Mouse (Mus musculus): Measurements from ENCODE around the gene Olfr1339. TPM values are rescaled to one million over a fixed set of nuclear protein-coding genes. Genes with fewer than 3 reads are reported as not detected.
A peak's percentile ranks its signal among the peaks of the same experiment; 100 is the strongest.

Olfr1339 gene
- polyA plus RNA-seq, 1 experiment from 2014 or later: not detected

- Histone ChIP-seq H3K36me3 (no peaks in the 10 kb centered on the region), H3K9ac (no peak overlapping the region), H3K4me1 (0 out of 2 replicates have a peak, but pooled peaks cover 4% of the 10 kb centered on the region), H3K27ac (replicated peaks) (no peak overlapping the region), H3K27me3 (replicated peaks) (peaks cover 48% of the 10 kb centered on the region), H3K4me2 (peak overlapping the region; percentile 27), H3K9me3 (peaks cover 12% of the 10 kb centered on the region), H3K4me3 (no peak overlapping the region)
- no peak for ATAC-seq (ENCODE audit: extremely low read depth, insufficient number of reproducible peaks, low FRiP score, low TSS enrichment)
- WGBS: 8% methylated on average over 16 of the region's 16 CpGs
Observed at GRCm38 (mm10) chr4:118741881-118742280, 9.9 kb downstream of the Olfr1339 start.

GRCm38 (mm10) chr4:118758637-118759036, 26.7 kb downstream of the Olfr1339 start, which contains the start of gene Olfr1338:
Gene Olfr1338, minus strand, starts transcription at chr4:118758737.
- 65% methylated on average over 1 of the region's 1 CpGs for WGBS
- no peaks in the 10 kb centered on the region for H3K4me1 ChIP-seq

GRCm38 (mm10) chr4:118782486-118782885, 50.5 kb downstream of the Olfr1339 start, which contains the start of gene Olfr1337:
Gene Olfr1337, minus strand, starts transcription at chr4:118782586.
- 66% methylated on average over 2 of the region's 2 CpGs for WGBS
- ATAC-seq (ENCODE audit: extremely low read depth, insufficient number of reproducible peaks, low FRiP score, low TSS enrichment): no peak
- H3K4me2 ChIP-seq: no peak within 1 kb of the TSS

More at GRCm38 (mm10) chr4:118758637-118759036, 26.7 kb downstream of the Olfr1339 start, which contains the start of gene Olfr1338:
- Histone ChIP-seq H3K9ac (no peak within 1 kb of the TSS), H3K36me3 (no peaks in the 10 kb centered on the region), H3K27me3 (replicated peaks) (no peaks in the 10 kb centered on the region), H3K27ac (replicated peaks) (no peak within 1 kb of the TSS), H3K4me3 (no peak within 1 kb of the TSS), H3K9me3 (no peaks in the 10 kb centered on the region), H3K4me2 (no peak within 1 kb of the TSS)
- ATAC-seq (ENCODE audit: extremely low read depth, insufficient number of reproducible peaks, low FRiP score, low TSS enrichment): no peak

More at GRCm38 (mm10) chr4:118782486-118782885, 50.5 kb downstream of the Olfr1339 start, which contains the start of gene Olfr1337:
- Histone ChIP-seq H3K36me3 (no peaks in the 10 kb centered on the region), H3K9me3 (no peaks in the 10 kb centered on the region), H3K27me3 (replicated peaks) (no peaks in the 10 kb centered on the region), H3K9ac (no peak within 1 kb of the TSS), H3K27ac (replicated peaks) (no peak within 1 kb of the TSS), H3K4me1 (0 out of 2 replicates have a peak, but pooled peaks cover 4% of the 10 kb centered on the region), H3K4me3 (no peak within 1 kb of the TSS)

Other genes starting within 250 kb of the Olfr1339 start
- 57.7 and 61.1 TPM in 2 replicates for gene Tie1, start 242.1 kb upstream of the Olfr1339 start, polyA plus RNA-seq (2015; fragmentation: Nextera tagmentation; extraction: Ambion mirVana)
- 0.36 and 0.75 TPM in 2 replicates for gene 2610528J11Rik, start 205.2 kb upstream of the Olfr1339 start, polyA plus RNA-seq (2015; fragmentation: Nextera tagmentation; extraction: Ambion mirVana)
- 0.24 and 0.43 TPM in 2 replicates for gene Tmem125, start 188.1 kb upstream of the Olfr1339 start, polyA plus RNA-seq (2015; fragmentation: Nextera tagmentation; extraction: Ambion mirVana)
- 0.31 and 0.53 TPM in 2 replicates for gene Cfap57, start 111.4 kb upstream of the Olfr1339 start, polyA plus RNA-seq (2015; fragmentation: Nextera tagmentation; extraction: Ambion mirVana)
- gene Ebna1bp2, start 111.4 kb upstream of the Olfr1339 start, polyA plus RNA-seq (2015; fragmentation: Nextera tagmentation; extraction: Ambion mirVana): 76.0 and 78.9 TPM in 2 replicates
- not detected in 2 replicates for gene Olfr62, start 73.2 kb upstream of the Olfr1339 start, polyA plus RNA-seq (2015; fragmentation: Nextera tagmentation; extraction: Ambion mirVana)
- gene Olfr1342, start 39.4 kb upstream of the Olfr1339 start, polyA plus RNA-seq (2015; fragmentation: Nextera tagmentation; extraction: Ambion mirVana): 0.19 TPM in 1 of 2 replicates, not detected in the other
- gene Olfr1341, start 28.7 kb upstream of the Olfr1339 start, polyA plus RNA-seq (2015; fragmentation: Nextera tagmentation; extraction: Ambion mirVana): not detected in 2 replicates
- not detected in 2 replicates for gene Olfr1340, start 12.0 kb upstream of the Olfr1339 start, polyA plus RNA-seq (2015; fragmentation: Nextera tagmentation; extraction: Ambion mirVana)
- gene Olfr1338, start 26.6 kb downstream of the Olfr1339 start, polyA plus RNA-seq (2015; fragmentation: Nextera tagmentation; extraction: Ambion mirVana): not detected in 2 replicates
- not detected in 2 replicates for gene Olfr1337, start 50.4 kb downstream of the Olfr1339 start, polyA plus RNA-seq (2015; fragmentation: Nextera tagmentation; extraction: Ambion mirVana)
- gene Olfr1335, start 77.8 kb downstream of the Olfr1339 start, polyA plus RNA-seq (2015; fragmentation: Nextera tagmentation; extraction: Ambion mirVana): not detected in 2 replicates
- gene Olfr1333, start 104.1 kb downstream of the Olfr1339 start, polyA plus RNA-seq (2015; fragmentation: Nextera tagmentation; extraction: Ambion mirVana): not detected in 2 replicates
- gene Olfr1331, start 132.5 kb downstream of the Olfr1339 start, polyA plus RNA-seq (2015; fragmentation: Nextera tagmentation; extraction: Ambion mirVana): not detected in 2 replicates
- 0.09 and 0.11 TPM in 2 replicates for gene Olfr1330, start 156.4 kb downstream of the Olfr1339 start, polyA plus RNA-seq (2015; fragmentation: Nextera tagmentation; extraction: Ambion mirVana)
- gene Olfr1329, start 185.3 kb downstream of the Olfr1339 start, polyA plus RNA-seq (2015; fragmentation: Nextera tagmentation; extraction: Ambion mirVana): not detected in 2 replicates
- not detected in 2 replicates for gene Olfr1328, start 206.4 kb downstream of the Olfr1339 start, polyA plus RNA-seq (2015; fragmentation: Nextera tagmentation; extraction: Ambion mirVana)
- not detected in 2 replicates for gene Lao1, start 229.4 kb downstream of the Olfr1339 start, polyA plus RNA-seq (2015; fragmentation: Nextera tagmentation; extraction: Ambion mirVana)